Mouse (Mus musculus) heart, postnatal 10 days (tissue): ENCODE measurements around the gene Cdk11b. TPM values are rescaled to one million over a fixed set of nuclear protein-coding genes. Genes with fewer than 3 reads are reported as not detected.
"Not testable (repeated sequence)": the region's sequence is repeated elsewhere in the genome, so short reads cannot be mapped to it uniquely, and the experiment has no call there.

Source experiments
- DNase-seq, 2 experiments: peaks; one replicate each; pipeline ENCODE4 v3.0.0; 2021
- intact Hi-C: fragments of 180-260 bp; cut with DNase I; formaldehyde crosslinking; loops from one replicate; pipeline ENCODE4 v1.15.1; 2025
- total RNA-seq, 2 experiments: library from RNA; stranded (reverse); gene quantifications; 2 replicates each; pipeline ENCODE4 v1.2.3; 2021

The Cdk11b gene
- total RNA-seq, 2 experiments from 2014 or later, result 28.5 to 30.1 TPM

DNA sequence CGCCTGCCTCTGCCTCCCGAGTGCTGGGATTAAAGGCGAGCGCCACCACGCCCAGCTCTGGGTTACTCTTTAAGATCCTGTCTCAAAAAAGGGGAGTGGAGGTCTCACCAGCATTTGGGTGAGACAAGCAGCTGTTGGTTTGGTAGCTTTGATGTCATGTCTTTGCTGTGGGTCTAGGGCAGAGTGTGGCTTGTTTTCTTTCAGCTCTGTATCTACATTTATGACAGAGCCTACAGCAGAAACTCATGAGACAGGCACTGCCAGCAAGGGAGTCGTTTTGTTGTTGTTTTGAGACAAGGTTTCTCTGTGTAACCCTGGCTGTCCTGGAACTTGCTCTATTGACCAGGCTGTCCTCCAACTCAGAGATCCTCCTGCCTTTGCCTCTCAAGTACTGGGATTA is 20.9 kb upstream of the Cdk11b start:
- intact Hi-C loops, result no loop called here
- no peak for DNase-seq

DNA sequence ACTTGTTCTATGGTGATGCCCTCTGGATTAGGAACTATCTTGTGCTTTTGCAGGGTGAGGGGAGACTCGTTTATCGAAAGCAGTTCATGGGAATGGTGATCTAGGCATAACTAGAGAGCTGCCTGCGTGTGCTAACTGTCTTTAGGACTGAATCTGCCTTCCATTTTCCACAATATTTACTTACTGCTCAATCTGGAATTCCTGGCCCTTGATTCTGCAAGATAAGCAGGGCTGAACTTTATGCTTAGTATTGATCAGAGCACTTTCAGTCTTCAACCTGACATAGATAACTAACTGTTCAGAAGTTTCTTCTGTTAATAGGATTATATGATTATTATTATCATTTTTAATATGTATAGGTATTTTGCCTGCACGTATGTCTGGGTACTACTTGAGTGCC is 19.5 kb upstream of the Cdk11b start:
- intact Hi-C loops, result no loop called here
- no peak for DNase-seq

DNA sequence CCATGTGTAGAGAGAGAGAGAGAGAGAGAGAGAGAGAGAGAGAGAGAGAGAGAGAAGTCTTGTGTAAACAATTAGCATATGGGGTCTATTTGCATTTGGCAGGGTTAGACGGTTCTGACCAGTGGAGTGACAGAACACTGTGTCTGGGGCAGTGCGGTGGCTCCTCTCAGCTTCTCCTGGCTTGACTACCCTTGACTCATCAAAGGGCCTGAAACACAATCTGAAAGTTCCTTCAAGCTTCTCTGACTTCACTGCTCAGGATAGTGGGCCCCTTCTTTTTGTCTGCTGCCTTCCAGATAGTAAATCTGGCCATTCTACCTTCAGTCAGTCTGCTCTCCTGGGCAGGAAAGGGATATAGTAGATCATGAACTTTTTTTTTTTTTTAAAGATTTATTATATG is 17.8 kb upstream of the Cdk11b start:
- DNase-seq, result no peak
- intact Hi-C loops, result no loop called here

DNA sequence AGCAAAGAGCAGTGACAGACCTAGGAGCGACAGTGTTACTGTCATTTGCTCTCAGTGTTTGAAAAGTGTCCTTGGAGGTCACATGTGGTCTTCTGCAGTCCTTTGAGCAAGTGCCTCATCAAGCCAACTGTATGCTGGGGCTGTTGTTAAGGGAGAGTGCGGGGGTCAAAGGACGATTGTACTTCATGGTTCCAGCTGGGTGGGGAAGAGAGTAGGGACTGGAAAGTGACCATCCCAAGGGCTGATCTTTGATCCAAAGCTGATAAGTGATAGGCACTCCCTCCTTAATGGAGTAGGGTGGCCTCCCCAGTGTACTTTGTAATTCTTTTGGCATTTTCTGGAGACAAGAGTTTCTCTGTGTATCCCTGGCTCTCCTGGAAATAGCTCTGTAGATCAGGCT is 12.8 kb upstream of the Cdk11b start:
- intact Hi-C loops, result no loop called here
- DNase-seq, result no peak

DNA sequence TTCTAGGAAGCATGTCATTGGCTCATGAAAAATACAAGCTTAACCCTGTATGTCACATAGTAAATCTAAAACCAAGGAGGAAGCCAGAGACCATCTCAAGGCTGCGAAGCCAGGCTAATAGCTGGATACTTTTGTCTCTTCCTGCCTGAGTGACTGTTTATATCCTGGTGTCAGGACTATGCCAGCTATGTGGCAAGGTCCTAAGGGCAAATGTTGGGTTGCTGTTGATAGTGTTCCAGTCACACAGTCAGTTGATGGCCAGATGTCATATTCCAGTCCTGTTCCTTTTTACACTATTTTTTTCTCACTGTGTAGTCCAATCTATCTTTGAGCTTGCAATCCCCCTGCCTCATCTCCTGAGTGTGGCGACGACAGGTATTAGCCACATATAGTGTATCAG is 11.4 kb upstream of the Cdk11b start:
- intact Hi-C loops, result no loop called here

DNA sequence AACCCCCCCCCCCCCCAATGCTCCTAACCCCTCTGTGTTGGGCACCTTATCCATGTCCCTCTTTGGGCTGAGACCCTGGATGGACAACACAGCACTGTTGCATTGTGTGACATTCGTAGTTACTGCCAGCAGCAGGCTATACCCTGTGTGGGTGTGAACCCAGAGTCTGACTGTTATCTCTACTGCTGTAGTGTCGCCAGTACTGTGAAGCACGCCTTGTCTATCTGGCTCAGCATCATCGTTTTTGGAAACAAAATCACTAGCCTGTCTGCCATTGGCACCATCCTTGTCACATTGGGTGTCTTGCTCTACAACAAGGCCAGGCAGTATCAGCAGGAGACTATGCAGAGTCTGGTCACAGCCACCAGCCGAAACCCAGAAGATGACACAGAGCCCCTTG is 6.3 kb upstream of the Cdk11b start:
- intact Hi-C loops, result no loop called here
- no peak for DNase-seq

More for the DNA sequence above, 11.4 kb upstream of the Cdk11b start:
- DNase-seq, result no peak

DNA sequence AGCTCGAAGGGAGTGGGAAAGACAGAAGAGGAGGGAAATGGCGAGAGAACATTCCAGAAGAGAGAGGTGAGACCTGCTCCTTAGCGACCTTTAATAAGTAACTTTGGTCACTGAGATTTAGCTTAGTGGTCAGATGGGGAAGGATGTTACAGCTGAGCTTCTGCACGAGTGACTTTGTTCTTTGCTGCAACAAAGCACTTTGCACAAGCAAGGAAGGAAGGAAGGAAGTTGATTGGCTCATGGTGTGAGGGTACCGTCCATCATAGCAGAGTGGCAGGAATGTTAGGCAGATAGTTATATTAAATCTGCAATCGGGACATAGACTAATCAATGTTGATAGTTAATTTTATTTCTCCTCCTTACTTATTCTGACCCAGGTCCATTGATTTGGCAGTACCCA is 5.6 kb downstream of the Cdk11b start:
- no peak for DNase-seq
- intact Hi-C loops, result no loop called here

DNA sequence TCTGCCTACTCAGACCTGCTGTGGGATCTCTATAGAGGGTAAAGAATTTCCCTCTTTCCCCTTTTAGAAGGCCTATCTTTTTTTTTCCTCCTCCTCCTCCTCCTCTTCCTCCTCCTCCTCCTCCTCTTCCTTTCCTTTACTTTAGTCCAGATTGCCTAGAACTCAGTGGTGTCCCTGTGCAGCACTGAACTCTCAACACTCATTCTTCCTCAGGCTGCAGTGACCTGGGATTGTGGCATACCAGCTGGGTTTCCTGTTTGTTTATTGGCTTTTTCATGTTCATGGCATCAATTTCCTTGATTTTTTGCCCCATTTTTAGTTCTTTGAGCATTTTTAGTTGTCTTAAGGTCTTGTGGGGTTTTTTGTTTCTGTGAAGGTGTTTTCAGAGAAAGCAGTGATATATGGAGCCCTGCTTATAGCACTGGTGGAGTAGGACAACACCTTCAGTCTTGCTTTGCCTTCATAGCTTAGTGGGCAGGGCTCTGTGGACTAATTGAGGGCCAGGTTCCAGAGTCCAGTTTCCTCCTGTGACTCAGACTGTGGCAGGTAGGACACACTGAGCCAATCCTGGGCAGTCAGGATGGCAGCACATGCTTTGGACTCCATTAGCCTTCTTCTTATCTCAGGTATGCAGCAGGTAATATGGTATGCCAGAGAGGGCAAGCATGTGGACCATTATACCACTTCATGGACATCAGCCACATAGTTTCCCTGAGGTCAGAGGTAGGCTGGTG is 11.3 kb downstream of the Cdk11b start:
- DNase-seq, result no peak
- intact Hi-C loops, result no loop called here

DNA sequence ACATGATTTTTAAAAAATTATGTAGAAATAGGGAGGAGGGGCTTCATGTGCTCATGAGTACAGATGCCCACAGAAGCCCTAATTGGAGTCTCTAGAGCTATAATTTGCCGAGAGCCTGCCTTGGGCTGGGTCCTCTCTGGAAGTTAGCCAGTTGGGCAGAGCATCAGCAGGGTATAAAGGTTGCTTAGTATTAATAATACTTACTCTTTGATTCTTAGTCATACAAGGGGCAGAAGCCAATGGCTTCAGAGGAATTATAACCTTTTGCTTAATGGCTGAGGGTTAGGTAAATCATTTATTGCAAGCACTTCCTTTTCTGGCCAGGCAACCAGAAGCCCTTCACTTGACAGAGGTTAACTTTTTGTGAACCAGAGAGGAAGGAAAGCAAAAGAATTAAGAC is 18.9 kb downstream of the Cdk11b start:
- DNase-seq, result no peak
- intact Hi-C loops, result no loop called here

DNA sequence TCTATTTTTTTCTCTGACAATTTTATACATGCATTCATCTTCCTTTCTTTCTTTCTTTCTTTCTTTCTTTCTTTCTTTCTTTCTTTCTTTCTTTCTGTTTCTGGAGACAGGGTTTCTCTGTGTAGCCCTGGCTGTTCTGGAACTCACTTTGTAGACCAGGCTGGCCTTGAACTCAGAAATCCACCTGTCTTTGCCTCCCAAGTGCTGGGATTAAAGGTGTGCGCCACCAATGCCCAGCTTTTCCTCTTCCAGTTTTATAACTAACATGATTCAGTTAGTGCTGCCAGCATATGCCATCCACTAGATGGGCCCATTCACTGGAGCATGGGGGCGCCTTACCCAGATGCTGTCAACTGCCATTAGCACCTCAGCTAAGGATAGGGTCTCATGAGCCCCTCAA is 20.7 kb downstream of the Cdk11b start, which contains the start of gene Gm10563:
Gm10563 (minus strand) TSS at position 101 of the 400 bp plus-strand sequence.
- intact Hi-C loops, DNase-seq: not testable (repeated sequence)

DNA sequence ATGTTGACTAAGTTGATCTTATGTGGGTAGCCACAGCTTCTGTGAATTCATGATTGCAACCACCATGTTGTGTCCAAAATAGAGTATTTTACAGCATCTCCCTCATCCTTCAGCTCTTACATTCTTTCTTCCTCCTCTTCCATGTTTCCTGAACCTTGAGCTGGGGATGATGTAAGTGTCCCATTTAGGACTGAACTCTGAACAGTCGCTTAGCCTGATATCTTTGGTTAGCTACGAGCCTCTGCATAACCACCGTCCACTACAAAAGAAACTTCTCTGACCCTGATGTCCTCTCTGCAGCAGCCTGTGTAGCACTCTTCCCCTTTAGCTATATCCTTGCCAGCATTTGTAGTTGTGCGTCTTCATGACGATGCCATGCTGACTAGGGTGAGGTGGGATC is 21.1 kb downstream of the Cdk11b start:
- no peak for DNase-seq

DNA sequence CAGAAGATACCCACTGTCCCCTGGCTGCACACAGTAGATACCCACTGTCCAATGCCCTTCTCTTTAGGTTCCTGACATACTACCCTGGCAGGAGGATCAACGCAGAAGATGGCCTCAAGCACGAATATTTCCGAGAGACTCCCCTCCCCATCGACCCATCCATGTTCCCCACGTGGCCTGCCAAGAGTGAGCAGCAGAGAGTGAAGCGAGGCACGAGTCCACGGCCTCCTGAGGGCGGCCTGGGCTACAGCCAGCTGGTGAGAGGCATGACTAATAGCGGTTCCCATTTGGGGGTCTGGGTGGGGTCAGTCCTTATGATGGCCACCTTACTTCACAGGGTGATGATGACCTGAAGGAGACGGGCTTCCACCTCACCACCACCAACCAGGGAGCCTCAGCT is 24.7 kb downstream of the Cdk11b start:
- intact Hi-C loops, result no loop called here
- DNase-seq, result no peak

More for the DNA sequence above, 21.1 kb downstream of the Cdk11b start:
- intact Hi-C loops, result no loop called here

DNA sequence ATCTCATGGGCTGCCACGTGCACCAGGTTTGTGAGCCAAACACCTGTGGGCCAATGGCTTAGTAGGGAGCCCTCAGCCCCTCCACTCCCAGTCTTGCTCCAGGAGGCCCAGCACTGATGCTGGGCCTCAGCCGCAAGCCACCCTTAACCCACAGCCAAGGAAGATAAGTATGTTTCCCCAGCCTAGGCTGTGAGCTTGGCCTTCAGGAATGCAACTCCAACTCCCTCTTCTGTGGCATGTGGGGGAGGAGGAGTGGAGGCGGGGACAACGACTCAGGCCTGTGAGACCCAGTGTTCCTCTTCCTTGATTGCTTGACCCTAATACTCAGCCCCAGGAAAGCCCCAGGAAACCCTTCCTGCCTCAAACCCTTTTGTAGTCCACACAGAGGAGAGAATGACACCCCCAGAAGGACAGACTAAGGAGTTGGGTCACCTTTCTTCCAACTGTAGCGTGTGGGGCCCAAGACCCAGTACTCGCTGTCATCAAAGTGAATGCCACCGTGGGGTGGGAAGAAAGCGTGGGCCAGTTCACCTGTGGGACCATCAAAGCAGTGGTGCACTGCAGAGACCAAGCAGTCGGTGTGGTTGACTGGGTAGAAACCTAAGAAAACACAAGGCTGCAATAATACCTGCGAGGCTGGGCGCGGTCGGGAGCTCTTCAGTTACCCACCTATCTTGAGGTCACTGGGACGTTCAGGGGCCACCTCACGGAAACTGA is 27.1 kb downstream of the Cdk11b start:
- DNase-seq, result peak; percentile 70 to 76
- intact Hi-C loops, result no loop called here

DNA sequence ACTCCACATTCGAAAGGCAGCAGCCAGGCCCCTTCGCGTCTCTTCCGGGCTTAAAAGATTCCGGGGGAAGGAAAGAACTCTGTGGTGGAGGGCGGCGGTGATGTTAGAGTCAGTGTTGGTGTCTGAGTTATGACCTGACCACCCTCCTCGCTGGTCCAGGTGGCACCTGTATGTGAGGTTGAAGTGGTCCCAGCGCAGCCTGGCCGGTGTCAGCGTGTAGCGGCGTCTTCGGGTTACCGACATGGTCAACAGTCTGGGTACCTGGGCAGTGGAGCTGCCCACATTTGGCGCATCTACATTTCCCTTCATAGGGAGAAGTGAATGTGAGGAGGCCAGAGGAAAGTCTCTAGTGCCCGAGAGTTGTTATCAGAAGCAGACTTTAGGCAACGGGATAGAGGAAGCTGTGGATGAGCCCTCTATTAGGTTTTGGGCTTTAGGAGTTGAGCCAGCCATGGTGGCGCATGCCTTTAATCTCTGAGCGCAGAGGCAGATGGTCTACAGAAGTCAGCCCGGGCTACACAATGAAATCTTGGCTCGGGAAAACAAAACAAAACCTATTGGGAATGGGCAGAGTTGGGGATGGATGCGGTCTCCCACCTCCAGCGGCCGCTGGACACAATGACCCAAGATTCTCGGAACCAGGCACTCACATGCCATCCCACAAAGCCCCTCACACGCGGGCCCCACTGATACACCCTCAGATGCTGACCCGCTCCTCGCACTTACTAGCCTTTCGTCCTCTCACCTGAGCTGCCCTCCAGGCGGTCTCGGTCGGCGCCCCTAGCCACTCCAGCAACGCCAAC is 27.8 kb downstream of the Cdk11b start:
- intact Hi-C loops, result no loop called here
- peak in 1 of 2 experiments; percentile 38 for DNase-seq

DNA sequence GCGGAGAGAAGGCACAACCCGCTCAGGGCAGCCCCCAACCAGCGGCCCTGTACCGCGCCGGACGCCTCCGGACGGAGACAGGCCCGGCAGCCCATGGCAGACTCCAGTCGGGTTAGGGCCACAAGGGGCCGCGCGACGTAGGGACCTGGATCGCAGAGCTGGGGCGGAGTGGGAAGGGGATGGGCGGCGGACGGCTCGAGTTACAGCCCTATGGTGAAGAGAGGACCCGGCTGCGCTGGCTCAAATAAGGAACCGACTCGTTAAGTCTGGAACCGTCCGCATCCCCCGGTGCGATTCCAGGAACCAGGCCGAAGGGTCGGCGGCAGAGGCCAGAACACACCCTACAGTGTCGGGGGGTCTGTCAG is 28.4 kb downstream of the Cdk11b start, which contains the start of gene Mmp23:
Mmp23 (minus strand) TSS at position 299 of the 365 bp plus-strand sequence.
- peak; percentile 76 to 78 for DNase-seq
- intact Hi-C loops, result no loop called here

DNA sequence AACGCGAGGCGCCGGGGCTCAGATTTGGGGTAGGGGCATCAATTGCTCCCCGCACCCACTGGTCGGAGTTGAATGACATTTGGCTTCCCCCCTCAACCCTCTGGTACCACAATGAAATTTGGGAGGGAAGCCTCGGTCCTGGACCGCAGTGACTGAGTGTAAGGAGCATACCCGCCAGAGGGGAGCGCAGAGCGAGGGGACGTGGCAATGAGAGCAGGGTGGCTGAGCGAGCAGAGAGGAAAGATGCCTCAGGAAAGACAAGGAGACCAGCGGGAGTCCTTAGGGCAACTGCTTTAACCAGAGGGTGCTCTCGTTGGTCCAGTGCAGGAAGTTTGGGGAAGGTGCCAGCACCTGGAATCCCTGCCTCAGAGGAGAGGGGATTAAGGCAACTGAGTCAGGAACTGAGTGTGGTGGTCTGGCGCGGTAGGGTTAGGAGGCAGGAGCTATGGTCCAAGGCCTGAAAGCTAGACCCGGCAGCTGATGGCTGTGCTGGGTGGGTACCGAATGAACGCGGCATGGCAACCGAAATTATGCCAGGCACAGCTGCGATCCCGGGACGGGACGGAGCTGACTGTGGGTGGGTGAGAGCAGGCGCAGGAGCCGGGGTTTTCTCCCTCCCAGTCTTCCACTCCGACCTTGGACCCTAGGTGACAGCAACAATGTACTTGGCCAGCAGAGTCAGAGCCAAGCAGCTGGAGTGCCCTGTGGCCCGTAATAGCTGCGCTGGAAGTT is 29.0 kb downstream of the Cdk11b start:
- peak; percentile 47 to 64 for DNase-seq

DNA sequence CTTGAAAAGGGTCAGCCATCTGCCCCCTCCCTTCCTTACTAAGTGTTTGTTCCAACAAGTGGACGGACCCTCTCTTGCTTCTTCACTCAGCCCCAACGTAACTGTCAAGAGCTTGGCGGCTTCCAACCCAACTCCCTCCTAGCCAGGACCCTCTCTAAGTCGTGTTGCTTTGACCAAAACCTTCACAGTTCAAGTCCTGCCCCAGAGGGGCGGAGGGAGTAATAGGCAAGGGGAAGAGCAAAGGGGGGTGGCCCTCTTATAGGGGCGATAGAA is 29.5 kb downstream of the Cdk11b start:
- intact Hi-C loops, result no loop called here
- DNase-seq, result no peak

More for the DNA sequence above, 29.0 kb downstream of the Cdk11b start:
- intact Hi-C loops, result no loop called here

DNA sequence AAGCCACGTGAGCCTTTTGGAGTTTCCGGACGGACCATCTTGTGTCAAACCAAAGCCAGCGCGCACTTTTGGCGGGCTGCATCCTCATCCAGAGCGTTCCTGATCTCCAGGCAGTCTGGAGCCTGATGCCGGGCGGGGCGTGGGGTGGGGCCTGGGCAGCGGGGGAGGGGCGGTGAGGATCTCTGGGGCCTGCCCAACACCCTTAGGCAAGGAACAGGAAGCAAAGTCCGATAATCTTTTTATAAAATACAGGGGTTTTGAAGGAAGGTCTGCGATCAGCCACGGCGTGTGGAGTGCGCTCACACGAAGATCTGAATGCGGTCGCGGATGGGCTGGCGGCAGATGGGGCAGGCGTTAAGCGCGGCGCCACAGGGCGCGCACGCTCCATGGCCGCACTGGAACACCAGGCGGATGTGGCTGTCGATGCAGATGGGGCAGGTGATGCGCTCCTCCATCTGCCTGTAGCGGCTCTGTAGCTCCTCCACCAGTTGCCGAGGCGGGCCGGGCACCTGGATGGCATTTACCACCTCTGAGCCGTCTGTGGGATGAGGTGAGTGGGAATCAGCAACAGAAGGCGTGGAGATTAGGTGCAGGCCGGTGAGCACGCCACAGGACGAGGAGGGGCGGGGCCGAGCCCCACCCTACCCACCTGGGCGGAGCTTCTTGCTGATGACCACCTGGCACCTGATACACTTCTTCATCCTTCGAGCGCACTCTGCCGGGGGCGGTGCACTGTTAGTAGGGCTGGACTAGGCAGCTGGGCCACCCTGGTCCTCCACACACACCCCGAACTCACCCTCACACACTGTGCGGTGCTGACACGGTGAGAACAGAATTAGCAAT is 30.0 kb downstream of the Cdk11b start:
- intact Hi-C loops, result no loop called here
- peak; percentile 68 to 72 for DNase-seq

DNA sequence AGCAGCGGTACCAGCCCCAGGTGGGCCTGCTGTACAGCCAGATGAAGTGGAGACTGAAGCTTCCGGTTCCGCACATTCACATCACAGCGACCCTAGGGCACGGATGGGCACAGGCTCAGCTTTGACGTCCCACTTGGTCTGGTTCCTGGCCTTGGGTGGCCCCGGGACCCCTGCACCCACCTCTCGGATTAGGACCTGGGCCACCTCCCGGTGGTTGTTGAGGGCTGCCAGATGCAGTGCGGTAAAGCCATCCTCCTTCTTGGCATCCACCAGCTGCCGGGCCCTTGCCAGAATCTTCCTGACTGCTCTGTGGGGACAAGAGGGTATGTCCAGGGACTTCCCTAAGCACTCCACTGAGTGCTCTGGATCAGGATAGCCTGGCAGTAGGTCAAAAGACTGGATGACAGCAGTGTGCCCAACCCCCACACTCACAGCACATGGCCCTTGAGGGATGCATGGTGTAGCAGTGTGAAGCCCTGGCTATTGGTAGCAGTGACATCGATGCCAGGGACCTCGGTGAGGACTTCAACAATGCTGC is 31.6 kb downstream of the Cdk11b start:
- no peak for DNase-seq

DNA sequence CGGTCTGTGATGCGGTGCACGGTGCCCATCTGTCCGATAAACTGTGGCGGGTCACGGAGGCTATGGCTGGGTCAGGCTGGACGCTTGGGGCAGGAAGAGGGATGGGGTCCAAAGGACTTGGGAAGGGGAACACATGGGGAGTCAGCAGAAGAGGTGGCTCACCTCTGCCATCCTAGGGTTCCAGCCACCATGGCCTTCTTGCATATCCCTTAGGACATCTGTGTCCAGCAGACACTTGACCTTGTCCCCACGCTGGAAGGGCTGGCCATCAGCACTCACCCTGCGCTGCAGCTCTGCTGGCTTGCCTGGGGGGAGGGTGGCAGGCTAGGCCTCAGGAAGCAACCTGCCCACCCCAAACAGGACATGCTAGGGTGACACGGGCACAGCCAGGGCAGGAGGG is 34.3 kb downstream of the Cdk11b start:
- intact Hi-C loops, result no loop called here
- DNase-seq, result no peak

More for the DNA sequence above, 31.6 kb downstream of the Cdk11b start:
- intact Hi-C loops, result no loop called here
